Mouse (Mus musculus) liver, embryonic 16.5 days (tissue): ENCODE measurements at regions not wholly inside any gene's neighbourhood (a gene's known extent, or its start where the extent isn't known, plus 50 kb on each side); places are given as distances from the start of the nearest gene placed in this dataset.

ENCODE experiments used
- ATAC-seq: fragments of 200-750 bp; cut with Nextera tagmentation; 2 replicates; pipeline ENCODE4 v1.8.0; 2017; ENCODE audit warnings: low read depth, mild to moderate bottlenecking, moderate number of reproducible peaks, moderate library complexity
- H3K27ac ChIP-seq: fragments of 300-500 bp; sonication (generic); 2 replicates; pipeline ENCODE4 v1.5.1; 2014; ENCODE audit warnings: mild to moderate bottlenecking, low read length
- H3K27me3 ChIP-seq: fragments of 300-500 bp; sonication (generic); 2 replicates; pipeline ENCODE4 v1.6.1; 2014; ENCODE audit warnings: low read depth, low read length, mixed read lengths; ENCODE audit not compliant: control insufficient read depth, insufficient read depth
- H3K36me3 ChIP-seq: fragments of 300-500 bp; sonication (generic); 2 replicates; pipeline ENCODE4 v1.6.1; 2014; ENCODE audit warnings: mild to moderate bottlenecking; ENCODE audit not compliant: control insufficient read depth, insufficient read depth
- H3K4me1 ChIP-seq: fragments of 300-500 bp; sonication (generic); 2 replicates; pipeline ENCODE4 v1.6.1; 2014; ENCODE audit warnings: low read depth, low read length, mixed read lengths; ENCODE audit not compliant: control insufficient read depth
- H3K4me2 ChIP-seq: fragments of 300-500 bp; sonication (generic); 2 replicates; pipeline ENCODE4 v1.6.1; 2014; ENCODE audit warnings: low read depth, low read length, mixed read lengths
- H3K4me3 ChIP-seq: fragments of 300-500 bp; sonication (generic); 2 replicates; pipeline ENCODE4 v1.5.1; 2014; ENCODE audit warnings: low read depth, mild to moderate bottlenecking, low read length
- H3K9ac ChIP-seq: fragments of 300-500 bp; sonication (generic); 2 replicates; pipeline ENCODE4 v1.6.1; 2014; ENCODE audit warnings: low read depth, low read length
- H3K9me3 ChIP-seq: fragments of 300-500 bp; sonication (generic); replicated peaks from 2 replicates; pipeline ENCODE4 v1.6.1; 2016; ENCODE audit warnings: low read length; ENCODE audit not compliant: control insufficient read depth
- WGBS: fragments of 180-500 bp; shearing (Covaris S2); extraction: QIAGEN DNeasy Blood & Tissue Kit; methylation state at CpG from one replicate; pipeline ENCODE4 v1.1.7; 2014; ENCODE audit not compliant: insufficient replicate concordance; 5-methylcytosine and 5-hydroxymethylcytosine counted together

DNA sequence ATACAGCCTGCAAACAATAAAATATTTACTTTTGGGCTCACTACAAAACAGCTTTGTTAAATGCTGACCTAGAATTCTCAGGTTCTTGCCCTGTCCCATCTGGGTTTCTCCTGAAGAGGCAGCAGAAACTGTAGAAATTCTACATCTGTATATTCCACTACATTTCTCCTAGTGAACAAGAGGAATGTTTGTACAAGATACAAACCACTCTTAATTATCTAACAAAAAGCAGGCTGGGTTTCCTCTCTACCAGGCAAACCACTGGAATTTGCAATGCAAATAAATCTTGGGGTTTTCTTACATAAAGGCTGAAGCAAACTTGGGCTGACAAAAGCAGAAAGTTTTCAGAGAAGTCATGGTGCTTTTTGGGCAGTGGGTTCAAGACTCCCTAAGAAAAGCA, 67.7 kb upstream of the Magi3 start:
- H3K27ac ChIP-seq, result peak overlapping the region; percentile 45

GRCm38 (mm10) chr3:104284961-104285360, 64.8 kb upstream of the Magi3 start:
- Histone ChIP-seq H3K4me2 (no peak overlapping the region), H3K27me3 (no peaks in the 10 kb centered on the region), H3K4me3 (no peak overlapping the region), H3K36me3 (no peaks in the 10 kb centered on the region), H3K4me1 (no peaks in the 10 kb centered on the region; the same call in 1 of the 2 replicates), H3K9me3 (no peaks in the 10 kb centered on the region), H3K27ac (no peak overlapping the region), H3K9ac (no peak overlapping the region)
- WGBS, result 71% methylated on average over 2 of the region's 2 CpGs
- no peak for ATAC-seq

More for the DNA sequence above, 67.7 kb upstream of the Magi3 start:
- Histone ChIP-seq H3K36me3 (no peaks in the 10 kb centered on the region), H3K4me3 (no peak overlapping the region), H3K9me3 (no peaks in the 10 kb centered on the region), H3K9ac (no peak overlapping the region), H3K4me1 (no peaks in the 10 kb centered on the region; the same call in 1 of the 2 replicates), H3K4me2 (no peak overlapping the region), H3K27me3 (no peaks in the 10 kb centered on the region)
- no peak for ATAC-seq

GRCm38 (mm10) chr3:104283855-104284254, 63.7 kb upstream of the Magi3 start:
- Histone ChIP-seq H3K36me3 (no peaks in the 10 kb centered on the region), H3K4me3 (no peak overlapping the region), H3K27me3 (no peaks in the 10 kb centered on the region), H3K9ac (no peak overlapping the region), H3K4me1 (no peaks in the 10 kb centered on the region; the same call in 1 of the 2 replicates), H3K9me3 (no peaks in the 10 kb centered on the region), H3K27ac (no peak overlapping the region), H3K4me2 (no peak overlapping the region)
- WGBS, result 61% methylated on average over 5 of the region's 5 CpGs
- no peak for ATAC-seq

- H3K27me3 ChIP-seq, result no peaks in the 10 kb centered on the region
- 29% methylated on average over 6 of the region's 6 CpGs for WGBS
- H3K4me2 ChIP-seq, result no peak overlapping the region
- H3K4me3 ChIP-seq, result no peak overlapping the region
- no peaks in the 10 kb centered on the region for H3K36me3 ChIP-seq
- no peaks in the 10 kb centered on the region for H3K9me3 ChIP-seq
- peak; percentile 85 for ATAC-seq
- no peaks in the 10 kb centered on the region for H3K4me1 ChIP-seq
- no peak overlapping the region for H3K9ac ChIP-seq
- 0 out of 2 replicates have a peak overlapping the region, but pooled peaks have one; percentile 7 for H3K27ac ChIP-seq
Measured at GRCm38 (mm10) chr3:104279505-104279904, 59.3 kb upstream of the Magi3 start.

- H3K27me3 ChIP-seq, result no peaks in the 10 kb centered on the region
- H3K9ac ChIP-seq, result no peak overlapping the region
- H3K4me1 ChIP-seq, result no peaks in the 10 kb centered on the region
- H3K27ac ChIP-seq, result no peak overlapping the region
- no peaks in the 10 kb centered on the region for H3K9me3 ChIP-seq
- no peak overlapping the region for H3K4me2 ChIP-seq
- WGBS, result 40% methylated on average over 1 of the region's 1 CpGs
- no peaks in the 10 kb centered on the region for H3K36me3 ChIP-seq
- ATAC-seq, result no peak
- H3K4me3 ChIP-seq, result no peak overlapping the region
Measured at GRCm38 (mm10) chr3:104274718-104275302, 54.6 kb upstream of the Magi3 start.

- Histone ChIP-seq H3K4me2 (no peak overlapping the region), H3K27me3 (no peaks in the 10 kb centered on the region), H3K9me3 (no peaks in the 10 kb centered on the region), H3K9ac (no peak overlapping the region), H3K27ac (no peak overlapping the region), H3K36me3 (no peaks in the 10 kb centered on the region), H3K4me1 (no peaks in the 10 kb centered on the region), H3K4me3 (no peak overlapping the region)
- ATAC-seq, result no peak
Measured at GRCm38 (mm10) chr3:104274084-104274483, 53.9 kb upstream of the Magi3 start.
